Mouse (Mus musculus) embryonic facial prominence, embryonic 11.5 days (tissue): ENCODE results near the gene Tshr. TPM values are rescaled to one million over a fixed set of nuclear protein-coding genes. Genes with fewer than 3 reads are reported as not detected.
"Not testable (repeated sequence)": the region's sequence is repeated elsewhere in the genome, so short reads cannot be mapped to it uniquely, and the experiment has no call there.

ENCODE experiments used
- ATAC-seq: fragments of 200-750 bp; cut with Nextera tagmentation; replicated peaks from 2 replicates; pipeline ENCODE4 v1.8.0; 2017; ENCODE audit warnings: low read depth; ENCODE audit not compliant: insufficient number of reproducible peaks, low FRiP score, low TSS enrichment
- DNase-seq: peaks from one replicate; pipeline ENCODE4 v3.0.0-alpha.2; 2015; ENCODE audit warnings: low spot score
- H3K27ac ChIP-seq: fragments of 300-500 bp; sonication (generic); replicated peaks from 2 replicates; pipeline ENCODE4 v1.5.1; 2014; ENCODE audit warnings: mild to moderate bottlenecking, low read depth, low read length, control low read depth
- H3K27me3 ChIP-seq: fragments of 300-500 bp; sonication (generic); 2 replicates; pipeline ENCODE4 v1.6.1; 2014; ENCODE audit warnings: mild to moderate bottlenecking, low read length, moderate library complexity, mixed read lengths; ENCODE audit not compliant: control insufficient read depth, insufficient read depth
- H3K36me3 ChIP-seq: fragments of 300-500 bp; sonication (generic); replicated peaks from 2 replicates; pipeline ENCODE4 v1.6.1; 2014; ENCODE audit warnings: low read depth, mild to moderate bottlenecking, low read length, moderate library complexity, mixed read lengths; ENCODE audit not compliant: control insufficient read depth, insufficient read depth
- H3K4me1 ChIP-seq: fragments of 300-500 bp; sonication (generic); 2 replicates; pipeline ENCODE4 v1.6.1; 2014; ENCODE audit warnings: low read length, mixed read lengths; ENCODE audit not compliant: control insufficient read depth, insufficient read depth
- H3K4me2 ChIP-seq: fragments of 300-500 bp; sonication (generic); 2 replicates; pipeline ENCODE4 v1.6.1; 2014; ENCODE audit warnings: low read depth, mild to moderate bottlenecking, control low read depth, low read length, moderate library complexity
- H3K4me3 ChIP-seq: fragments of 300-500 bp; sonication (generic); 2 replicates; pipeline ENCODE4 v1.5.1; 2014; ENCODE audit warnings: low read depth, low read length, control low read depth
- H3K9ac ChIP-seq: fragments of 300-500 bp; sonication (generic); replicated peaks from 2 replicates; pipeline ENCODE4 v1.6.1; 2014; ENCODE audit warnings: mild to moderate bottlenecking, control low read depth, low read length
- H3K9me3 ChIP-seq: fragments of 300-500 bp; sonication (generic); replicated peaks from 2 replicates; pipeline ENCODE4 v1.6.1; 2016; ENCODE audit warnings: mild to moderate bottlenecking, low read length, inconsistent platforms, mixed read lengths; ENCODE audit not compliant: control insufficient read depth
- WGBS: fragments of 180-500 bp; shearing (Covaris S2); extraction: QIAGEN DNeasy Blood & Tissue Kit; methylation state at CpG from one replicate; pipeline ENCODE4 v1.1.7; 2014; 5-methylcytosine and 5-hydroxymethylcytosine counted together
- polyA plus RNA-seq: library from polyadenylated mRNA; unstranded; fragments of >200 nt; fragmentation: Nextera tagmentation; extraction: Ambion mirVana; gene quantifications from 2 replicates; pipeline ENCODE4 v1.2.1, GENCODE M21; 2014

The Tshr gene
- polyA plus RNA-seq, result 0.20 and 0.49 TPM in 2 replicates

- 1% methylated on average over 27 of the region's 27 CpGs for WGBS
- no peaks in the 10 kb centered on the region for H3K9me3 ChIP-seq
- H3K36me3 ChIP-seq, result no peaks in the 10 kb centered on the region
- no peaks in the 10 kb centered on the region for H3K27me3 ChIP-seq
- ATAC-seq, result peak; percentile 100
- H3K4me3 ChIP-seq, result peak within 1 kb of the TSS; percentile 59
- peak within 1 kb of the TSS; percentile 84 for H3K4me2 ChIP-seq
- DNase-seq, result peak; percentile 95
- no peak within 1 kb of the TSS for H3K27ac ChIP-seq
- H3K4me1 ChIP-seq, result no peaks in the 10 kb centered on the region
- H3K9ac ChIP-seq, result peak within 1 kb of the TSS; percentile 61
Observed at GRCm38 (mm10) chr12:91384281-91385017, at the start of gene Tshr, which contains the start of gene Cep128. Gene Tshr (plus strand): TSS chr12:91384563. Gene Cep128 (minus strand): TSS chr12:91384409.

GRCm38 (mm10) chr12:91338656-91339055 is 45.7 kb upstream of the Tshr start:
- WGBS, result 92% methylated on average over 13 of the region's 13 CpGs

DNA sequence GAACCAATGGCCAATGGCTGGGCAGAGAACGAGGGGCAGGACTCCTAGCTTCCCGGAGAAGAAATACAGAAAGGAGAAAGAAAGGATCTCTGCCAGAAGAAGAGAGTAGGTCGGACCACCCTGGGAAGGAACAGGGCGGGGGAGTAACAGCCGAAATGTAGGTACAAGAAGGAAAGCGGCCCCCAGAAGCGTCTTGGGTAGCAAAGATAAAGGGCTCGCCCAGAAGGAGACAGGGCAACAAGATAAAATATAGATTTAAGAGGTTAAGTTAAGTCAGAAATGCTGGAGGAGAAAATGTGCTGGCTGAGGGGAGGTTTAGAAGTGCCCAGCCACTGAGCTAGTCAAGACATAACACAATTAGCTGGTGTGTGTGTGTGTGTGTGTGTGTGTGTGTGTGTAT is 30.6 kb upstream of the Tshr start:
- no peak overlapping the region for H3K4me2 ChIP-seq
- no peak for DNase-seq
- no peaks in the 10 kb centered on the region for H3K4me1 ChIP-seq
- H3K27ac ChIP-seq, result no peak overlapping the region
- ATAC-seq, result no peak
- no peaks in the 10 kb centered on the region for H3K9me3 ChIP-seq
- no peaks in the 10 kb centered on the region for H3K27me3 ChIP-seq
- no peaks in the 10 kb centered on the region for H3K36me3 ChIP-seq
- H3K4me3 ChIP-seq, result no peak overlapping the region
- no peak overlapping the region for H3K9ac ChIP-seq
- 89% methylated on average over 8 of the region's 8 CpGs for WGBS

More at GRCm38 (mm10) chr12:91338656-91339055, 45.7 kb upstream of the Tshr start:
- not testable (repeated sequence) for H3K9me3 ChIP-seq, H3K4me2 ChIP-seq, H3K9ac ChIP-seq, H3K4me1 ChIP-seq, H3K27me3 ChIP-seq, H3K27ac ChIP-seq, ATAC-seq, DNase-seq, H3K4me3 ChIP-seq, H3K36me3 ChIP-seq

DNA sequence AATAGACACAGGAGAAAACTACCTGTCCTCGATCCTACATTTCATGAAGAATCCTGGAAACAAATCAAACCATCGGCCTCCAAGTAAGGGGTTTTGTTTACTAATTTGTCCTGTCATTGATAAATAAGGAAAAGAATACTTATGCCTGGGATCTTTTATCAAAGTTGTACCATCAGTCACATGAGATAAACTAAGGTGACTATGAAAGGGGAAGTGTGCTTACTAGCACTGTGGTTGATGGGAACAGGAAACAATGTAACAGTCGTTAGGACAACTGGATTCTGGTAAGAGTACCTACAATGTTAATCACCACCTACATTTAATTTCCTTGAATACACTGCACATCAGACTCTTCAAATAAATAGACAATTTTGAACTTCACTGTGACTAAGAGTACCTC is 15.2 kb upstream of the Tshr start:
- no peak for ATAC-seq
- DNase-seq, result no peak
- H3K4me3 ChIP-seq, result no peak overlapping the region
- no peaks in the 10 kb centered on the region for H3K9me3 ChIP-seq
- no peak overlapping the region for H3K9ac ChIP-seq
- no peak overlapping the region for H3K27ac ChIP-seq
- H3K4me2 ChIP-seq, result no peak overlapping the region
- WGBS, result 93% methylated on average over 3 of the region's 3 CpGs
- H3K36me3 ChIP-seq, result no peaks in the 10 kb centered on the region
- H3K27me3 ChIP-seq, result no peaks in the 10 kb centered on the region
- no peaks in the 10 kb centered on the region for H3K4me1 ChIP-seq

- ATAC-seq (peak; percentile 50), DNase-seq (peak; percentile 25)
- H3K27me3 ChIP-seq, result no peaks in the 10 kb centered on the region
- H3K9me3 ChIP-seq, result no peaks in the 10 kb centered on the region
- peak overlapping the region; percentile 84 for H3K4me2 ChIP-seq
- peak overlapping the region; percentile 59 for H3K4me3 ChIP-seq
- WGBS, result 9% methylated on average over 22 of the region's 22 CpGs
- H3K36me3 ChIP-seq, result no peaks in the 10 kb centered on the region
- H3K27ac ChIP-seq, result no peak overlapping the region
- no peaks in the 10 kb centered on the region for H3K4me1 ChIP-seq
- peak overlapping the region; percentile 61 for H3K9ac ChIP-seq
Observed at GRCm38 (mm10) chr12:91383516-91384264, 673 bp upstream of the Tshr start.

DNA sequence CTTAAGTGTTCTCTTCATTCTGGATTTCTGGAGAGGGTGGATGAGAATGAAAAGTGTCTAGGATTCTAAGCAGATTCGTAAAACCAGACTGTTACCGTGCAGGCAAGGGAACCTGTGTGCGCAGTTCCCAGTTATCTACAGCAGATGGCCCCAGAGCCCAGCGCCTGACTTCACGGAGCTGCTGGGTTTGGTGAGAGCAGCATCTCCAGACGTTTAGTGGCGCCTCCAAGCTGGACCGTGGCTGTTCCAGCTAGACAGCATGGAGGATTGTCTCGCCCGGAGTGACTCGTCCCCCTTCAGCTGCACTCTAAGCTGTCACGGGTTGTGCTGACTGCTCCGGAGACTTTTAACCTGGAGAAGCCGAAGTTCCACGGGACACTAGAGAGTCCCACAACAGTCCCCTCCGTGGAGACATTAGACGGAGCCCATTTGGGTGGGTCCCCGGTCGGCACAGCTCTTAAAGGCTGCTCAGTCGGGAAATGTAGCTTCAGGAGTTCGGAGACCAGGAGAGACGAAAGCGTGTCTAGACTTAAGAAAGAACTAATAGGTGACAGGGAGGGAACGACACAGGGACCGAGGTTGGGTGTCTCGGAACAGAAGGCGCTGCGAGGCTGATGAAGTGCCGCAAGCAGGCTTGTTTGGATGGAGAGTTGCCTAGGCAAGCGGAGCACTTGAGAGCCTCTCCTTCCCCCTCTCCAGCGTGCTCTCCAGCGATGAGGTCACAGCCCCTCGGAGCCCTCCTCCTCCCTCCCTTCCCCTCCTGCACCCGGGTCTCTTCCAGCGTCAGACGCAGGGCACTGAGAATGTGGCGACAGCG is 16.1 kb downstream of the Tshr start:
- no peak overlapping the region for H3K27ac ChIP-seq

DNA sequence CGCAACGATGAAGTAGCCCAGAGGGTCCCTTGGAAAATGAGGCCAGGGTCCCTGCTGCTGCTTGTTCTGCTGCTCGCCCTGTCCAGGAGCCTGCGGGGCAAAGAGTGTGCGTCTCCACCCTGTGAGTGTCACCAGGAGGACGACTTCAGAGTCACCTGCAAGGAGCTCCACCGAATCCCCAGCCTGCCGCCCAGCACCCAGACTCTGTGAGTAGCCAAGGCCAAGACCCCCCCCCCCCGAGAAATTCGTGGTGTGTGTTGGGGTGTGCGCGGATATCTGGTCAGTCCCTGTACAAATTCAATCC is 16.6 kb downstream of the Tshr start:
- ATAC-seq (no peak; the same call in 1 of the 2 replicates), DNase-seq (no peak)
- peak overlapping the region; percentile 81 for H3K4me2 ChIP-seq
- 5% methylated on average over 12 of the region's 12 CpGs for WGBS
- H3K4me1 ChIP-seq, result no peaks in the 10 kb centered on the region
- no peak overlapping the region for H3K27ac ChIP-seq
- no peaks in the 10 kb centered on the region for H3K27me3 ChIP-seq
- H3K9me3 ChIP-seq, result no peaks in the 10 kb centered on the region
- peak overlapping the region; percentile 4; the same call in 1 of the 2 replicates for H3K9ac ChIP-seq
- H3K4me3 ChIP-seq, result peak overlapping the region; percentile 45
- no peaks in the 10 kb centered on the region for H3K36me3 ChIP-seq

More for the DNA sequence above, 16.1 kb downstream of the Tshr start:
- DNase-seq (peak; percentile 87), ATAC-seq (peak; percentile 91)
- Histone ChIP-seq H3K27me3 (no peaks in the 10 kb centered on the region), H3K4me1 (no peaks in the 10 kb centered on the region), H3K4me2 (peak overlapping the region; percentile 81), H3K4me3 (peak overlapping the region; percentile 45), H3K9ac (peak overlapping the region; percentile 43), H3K9me3 (no peaks in the 10 kb centered on the region), H3K36me3 (no peaks in the 10 kb centered on the region)
- WGBS, result under 1% methylated on average over 38 of the region's 38 CpGs
